Mouse (Mus musculus) kidney, adult 11 months (tissue): ENCODE measurements at regions not wholly inside any gene's neighbourhood (a gene's known extent, or its start where the extent isn't known, plus 50 kb on each side); places are given as distances from the start of the nearest gene placed in this dataset.

Experiments used
- DNase-seq: peaks from one replicate; pipeline ENCODE4 v3.0.0; 2022

- peak; percentile 3 for DNase-seq
Measured at GRCm38 (mm10) chr2:11853210-11853973, 75.7 kb downstream of the Ankrd16 start.

- DNase-seq, result no peak
Measured at GRCm38 (mm10) chr2:11869983-11870382, 92.3 kb downstream of the Ankrd16 start.

GRCm38 (mm10) chr2:11880005-11880404 is 102.3 kb downstream of the Ankrd16 start:
- no peak for DNase-seq

- no peak for DNase-seq
Measured at GRCm38 (mm10) chr2:11894792-11895568, 117.3 kb downstream of the Ankrd16 start.

- no peak for DNase-seq
Measured at GRCm38 (mm10) chr2:11899698-11900660, 122.3 kb downstream of the Ankrd16 start.

GRCm38 (mm10) chr2:11914782-11915181 is 137.1 kb downstream of the Ankrd16 start:
- DNase-seq, result no peak

GRCm38 (mm10) chr2:11917373-11917772 is 139.7 kb downstream of the Ankrd16 start:
- no peak for DNase-seq

GRCm38 (mm10) chr2:11918070-11918469 is 140.4 kb downstream of the Ankrd16 start:
- no peak for DNase-seq

GRCm38 (mm10) chr2:11960777-11961176 is 183.1 kb downstream of the Ankrd16 start:
- no peak for DNase-seq

GRCm38 (mm10) chr2:11965374-11965773 is 187.7 kb downstream of the Ankrd16 start:
- DNase-seq, result no peak

GRCm38 (mm10) chr2:11967001-11967400 is 189.3 kb downstream of the Ankrd16 start:
- no peak for DNase-seq

GRCm38 (mm10) chr2:11971972-11972371 is 194.3 kb downstream of the Ankrd16 start:
- DNase-seq, result no peak

GRCm38 (mm10) chr2:12001938-12002899 is 224.5 kb downstream of the Ankrd16 start:
- DNase-seq, result no peak

GRCm38 (mm10) chr2:12004330-12004729 is 226.7 kb downstream of the Ankrd16 start:
- DNase-seq, result peak; percentile 28

GRCm38 (mm10) chr2:12007201-12007600 is 229.5 kb downstream of the Ankrd16 start:
- no peak for DNase-seq

GRCm38 (mm10) chr2:12011441-12011840 is 233.8 kb downstream of the Ankrd16 start:
- DNase-seq, result no peak

GRCm38 (mm10) chr2:12019607-12020006 is 241.9 kb downstream of the Ankrd16 start:
- DNase-seq, result peak; percentile 27

- DNase-seq, result peak; percentile 78
Measured at GRCm38 (mm10) chr2:12023402-12024111, 245.9 kb downstream of the Ankrd16 start.

GRCm38 (mm10) chr2:12026220-12026619 is 248.5 kb downstream of the Ankrd16 start:
- no peak for DNase-seq

GRCm38 (mm10) chr2:12033518-12034322 is 256.0 kb downstream of the Ankrd16 start:
- peak; percentile 58 for DNase-seq
